Mouse (Mus musculus): ENCODE data around the gene Tm7sf3. TPM values are rescaled to one million over a fixed set of nuclear protein-coding genes. Genes with fewer than 3 reads are reported as not detected.

Gene Tm7sf3
- polyA plus RNA-seq (2015; fragmentation: Nextera tagmentation; extraction: Ambion mirVana), result 41.9 and 44.7 TPM in 2 replicates

DNA sequence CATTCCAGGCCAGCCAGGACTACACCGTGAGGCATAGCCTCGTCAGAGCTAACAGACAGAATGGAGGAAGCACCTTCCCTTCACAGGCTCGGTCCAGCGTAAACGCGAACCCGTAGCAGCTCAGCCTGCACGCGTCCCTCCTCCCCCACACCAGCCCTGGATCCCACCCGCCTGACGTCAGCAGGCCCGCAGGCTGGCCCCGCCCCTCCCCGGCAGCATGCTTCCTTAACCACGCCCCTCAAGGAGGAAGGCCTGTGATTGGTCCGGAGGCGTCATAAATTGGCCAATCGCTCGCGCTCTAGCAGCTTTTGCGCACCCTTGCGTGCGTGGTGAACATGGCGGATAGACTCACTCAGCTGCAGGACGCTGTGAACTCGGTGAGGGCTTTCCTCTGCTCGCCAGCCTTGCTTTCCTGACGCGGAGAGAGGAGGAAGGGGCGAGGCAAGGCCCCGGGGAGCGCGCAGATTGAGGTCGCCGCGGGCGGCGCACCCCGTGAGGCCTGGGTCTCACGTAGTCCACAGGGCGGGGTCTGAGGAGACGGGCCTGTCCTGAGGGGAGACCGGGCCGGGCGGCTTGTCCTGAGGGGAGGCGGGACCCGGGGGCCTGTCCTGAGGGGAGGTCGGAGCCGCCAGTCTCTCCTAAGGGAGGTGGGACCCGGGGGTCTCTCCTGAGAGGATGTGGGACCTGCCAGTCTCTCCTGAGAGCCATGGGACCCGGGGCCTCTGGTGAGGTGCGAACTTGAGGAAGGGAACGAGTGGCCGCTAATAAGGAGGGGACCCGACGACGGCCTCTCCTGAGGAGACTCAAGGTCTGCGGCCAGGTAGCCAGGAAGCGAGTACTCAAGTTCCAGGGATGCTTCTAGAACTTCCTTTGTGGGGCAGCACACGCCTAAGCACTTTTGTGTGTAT is at the start of gene Tm7sf3, which contains the start of gene Med21:
Tm7sf3 (minus strand) TSS at position 549 of the 908 bp plus-strand sequence.
Med21 (plus strand) TSS at position 272 of the 908 bp plus-strand sequence.
- no peaks in the 10 kb centered on the region for H3K9me3 ChIP-seq (ENCODE audit: low read length)
- peak within 1 kb of the TSS; percentile 95 for H3K27ac ChIP-seq (ENCODE audit: low read length)
- WGBS, result under 1% methylated on average over 49 of the region's 60 CpGs
- H3K4me1 ChIP-seq (ENCODE audit: insufficient read depth, low read length), result peaks cover 8% of the 10 kb centered on the region
- peak within 1 kb of the TSS; percentile 91 for H3K9ac ChIP-seq (replicated peaks; ENCODE audit: low read length)
- ATAC-seq (ENCODE audit: low FRiP score, low TSS enrichment), result peak; percentile 97
- no peaks in the 10 kb centered on the region for H3K27me3 ChIP-seq (ENCODE audit: insufficient read depth, low read length)
- peak within 1 kb of the TSS; percentile 93 for H3K4me3 ChIP-seq (ENCODE audit: low read length)
- no peaks in the 10 kb centered on the region for H3K36me3 ChIP-seq (ENCODE audit: insufficient read depth, low read length)
- H3K4me2 ChIP-seq (replicated peaks; ENCODE audit: low read depth, low read length), result peak within 1 kb of the TSS; percentile 78

DNA sequence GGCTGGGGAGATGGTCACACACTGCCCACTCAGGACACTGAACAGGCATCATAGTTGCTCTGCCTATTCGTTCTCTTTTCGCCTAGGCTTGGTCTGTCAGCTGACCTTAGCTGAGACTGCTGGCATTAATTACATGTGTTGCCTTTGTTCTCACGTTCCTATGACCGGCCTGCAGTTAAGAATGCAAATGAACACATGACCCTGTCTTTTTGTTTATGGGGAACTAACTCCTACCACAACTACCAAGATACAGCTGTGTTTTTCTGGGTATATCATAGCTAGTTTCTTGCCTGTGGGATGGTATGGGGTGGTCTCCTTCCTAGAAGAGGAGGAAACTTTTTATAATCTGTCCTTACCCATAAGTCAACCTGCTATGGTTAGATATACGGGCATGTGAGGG is 46.2 kb upstream of the Tm7sf3 start:
- Histone ChIP-seq H3K9me3 (ENCODE audit: low read length) (peaks cover 4% of the 10 kb centered on the region; the same call in 1 of the 2 replicates), H3K4me2 (replicated peaks; ENCODE audit: low read depth, low read length) (no peak overlapping the region), H3K27ac (ENCODE audit: low read length) (no peak overlapping the region), H3K27me3 (ENCODE audit: insufficient read depth, low read length) (no peaks in the 10 kb centered on the region), H3K9ac (replicated peaks; ENCODE audit: low read length) (no peak overlapping the region), H3K4me1 (ENCODE audit: insufficient read depth, low read length) (no peaks in the 10 kb centered on the region), H3K4me3 (ENCODE audit: low read length) (no peak overlapping the region), H3K36me3 (ENCODE audit: insufficient read depth, low read length) (no peaks in the 10 kb centered on the region)
- ATAC-seq (ENCODE audit: low FRiP score, low TSS enrichment), result no peak
- WGBS, result 87% methylated on average over 5 of the region's 5 CpGs

DNA sequence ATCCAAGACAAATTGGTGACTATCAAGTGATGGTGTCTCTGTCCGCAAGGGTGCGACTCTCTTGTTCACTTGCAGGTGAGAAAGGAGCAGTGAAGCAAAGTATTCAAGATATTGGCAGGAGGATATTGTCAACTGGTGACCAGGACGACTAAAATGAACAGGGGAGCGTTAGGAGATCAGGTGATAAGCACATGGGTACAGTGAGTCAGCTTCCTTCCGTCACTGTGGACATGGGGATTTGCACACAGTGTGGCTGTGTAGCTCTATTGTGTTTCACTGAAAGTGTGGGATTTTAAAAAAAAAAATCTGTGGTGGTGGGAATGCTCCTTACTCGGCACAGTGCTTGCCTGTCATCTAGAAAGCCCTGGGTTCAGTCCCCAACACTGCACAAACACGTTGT is 45.4 kb upstream of the Tm7sf3 start:
- Histone ChIP-seq H3K9ac (replicated peaks; ENCODE audit: low read length) (no peak overlapping the region), H3K4me1 (ENCODE audit: insufficient read depth, low read length) (no peaks in the 10 kb centered on the region), H3K27ac (ENCODE audit: low read length) (no peak overlapping the region), H3K27me3 (ENCODE audit: insufficient read depth, low read length) (no peaks in the 10 kb centered on the region), H3K9me3 (ENCODE audit: low read length) (peaks cover 4% of the 10 kb centered on the region; the same call in 1 of the 2 replicates), H3K4me3 (ENCODE audit: low read length) (no peak overlapping the region), H3K36me3 (ENCODE audit: insufficient read depth, low read length) (no peaks in the 10 kb centered on the region), H3K4me2 (replicated peaks; ENCODE audit: low read depth, low read length) (no peak overlapping the region)
- WGBS, result 87% methylated on average over 7 of the region's 7 CpGs
- no peak for ATAC-seq (ENCODE audit: low FRiP score, low TSS enrichment)

DNA sequence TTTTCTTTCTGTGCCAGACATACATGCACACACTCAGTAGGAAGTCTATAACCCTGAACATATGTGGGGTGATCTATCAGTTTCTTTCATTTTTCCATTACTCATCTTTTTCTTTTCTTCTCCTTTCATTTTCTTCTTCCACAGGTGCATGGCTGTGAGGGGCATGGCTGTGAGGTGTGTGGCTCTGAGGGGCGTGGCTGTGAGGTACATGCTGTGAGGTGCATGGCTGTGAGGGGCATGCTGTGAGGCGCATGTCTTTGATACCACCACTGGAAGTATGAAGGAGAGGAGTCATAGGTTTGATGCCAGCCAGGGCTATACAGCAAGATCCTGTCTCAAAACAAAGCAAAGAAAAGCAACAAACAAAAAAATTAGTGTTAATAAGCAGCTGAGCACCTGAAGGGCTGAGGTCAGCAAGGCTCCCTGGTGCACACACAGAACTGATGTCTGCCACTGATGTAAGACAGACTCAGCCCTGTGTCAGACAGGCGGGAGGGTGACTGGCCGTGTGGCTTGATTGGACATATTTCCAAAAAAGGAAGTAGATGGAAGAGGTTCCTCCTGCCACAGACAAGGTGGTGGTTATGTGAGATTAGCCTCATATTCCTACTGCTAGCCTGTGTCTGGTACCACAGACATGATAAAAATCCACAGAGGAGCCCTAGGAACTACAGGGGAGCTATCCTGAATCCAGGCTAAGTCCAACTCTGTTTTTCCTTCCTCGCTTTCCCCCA is 44.0 kb upstream of the Tm7sf3 start:
- Histone ChIP-seq H3K27ac (ENCODE audit: low read length) (no peak overlapping the region), H3K9me3 (ENCODE audit: low read length) (peaks cover 4% of the 10 kb centered on the region; the same call in 1 of the 2 replicates), H3K4me3 (ENCODE audit: low read length) (no peak overlapping the region), H3K4me2 (replicated peaks; ENCODE audit: low read depth, low read length) (no peak overlapping the region), H3K36me3 (ENCODE audit: insufficient read depth, low read length) (no peaks in the 10 kb centered on the region), H3K27me3 (ENCODE audit: insufficient read depth, low read length) (no peaks in the 10 kb centered on the region), H3K4me1 (ENCODE audit: insufficient read depth, low read length) (no peaks in the 10 kb centered on the region), H3K9ac (replicated peaks; ENCODE audit: low read length) (no peak overlapping the region)
- no peak for ATAC-seq (ENCODE audit: low FRiP score, low TSS enrichment)
- WGBS, result 75% methylated on average over 5 of the region's 5 CpGs

DNA sequence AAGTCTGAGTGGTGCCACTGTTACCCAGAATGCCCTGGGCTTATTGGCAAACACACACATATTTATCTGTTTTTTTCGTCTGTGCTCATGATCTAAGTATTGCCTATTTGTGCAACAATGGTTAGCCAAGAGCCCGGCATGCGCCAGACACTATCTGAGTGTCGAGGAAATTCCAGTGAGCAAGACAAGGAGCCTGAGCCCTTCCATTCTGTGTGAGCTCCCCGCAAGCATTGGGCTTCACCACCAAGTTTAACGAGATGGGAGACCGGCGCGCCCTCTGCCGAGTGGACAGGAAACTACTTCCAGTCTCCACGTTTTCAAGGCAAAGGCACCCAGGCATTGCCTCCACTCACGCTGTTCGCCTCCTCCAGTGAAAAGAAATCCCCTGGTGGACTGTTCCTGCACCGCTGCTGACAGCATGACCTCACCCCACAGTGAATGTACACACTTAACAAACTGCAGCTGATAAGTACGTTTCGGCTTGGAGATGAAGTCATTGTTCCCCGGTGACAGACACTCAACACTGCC is 43.2 kb upstream of the Tm7sf3 start:
- Histone ChIP-seq H3K4me2 (replicated peaks; ENCODE audit: low read depth, low read length) (no peak overlapping the region), H3K4me3 (ENCODE audit: low read length) (no peak overlapping the region), H3K27me3 (ENCODE audit: insufficient read depth, low read length) (no peaks in the 10 kb centered on the region), H3K9me3 (ENCODE audit: low read length) (peaks cover 4% of the 10 kb centered on the region; the same call in 1 of the 2 replicates), H3K36me3 (ENCODE audit: insufficient read depth, low read length) (no peaks in the 10 kb centered on the region), H3K9ac (replicated peaks; ENCODE audit: low read length) (no peak overlapping the region), H3K4me1 (ENCODE audit: insufficient read depth, low read length) (no peaks in the 10 kb centered on the region), H3K27ac (ENCODE audit: low read length) (no peak overlapping the region)
- no peak for ATAC-seq (ENCODE audit: low FRiP score, low TSS enrichment)
- WGBS, result 81% methylated on average over 17 of the region's 17 CpGs

DNA sequence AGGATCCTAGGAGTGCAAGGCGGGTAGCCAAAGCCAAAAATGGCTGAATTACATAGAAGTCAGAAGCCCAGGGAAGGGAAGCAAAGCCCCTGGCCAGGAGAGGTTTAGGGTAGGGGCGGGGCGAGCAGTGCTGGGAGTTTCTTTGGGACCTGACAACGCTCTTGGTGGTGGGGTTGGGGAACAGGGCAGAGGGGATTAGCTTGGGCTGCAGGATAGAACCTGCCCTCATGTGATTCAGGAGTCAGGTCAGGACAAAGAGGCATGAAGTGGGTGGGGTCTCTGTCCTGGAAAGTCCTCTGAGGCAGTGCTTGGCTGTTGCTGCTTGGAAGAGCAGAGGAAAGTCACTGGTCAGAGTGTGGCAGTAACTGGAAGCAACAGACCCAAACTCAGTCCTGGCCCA is 41.3 kb upstream of the Tm7sf3 start:
- Histone ChIP-seq H3K27ac (ENCODE audit: low read length) (no peak overlapping the region), H3K9me3 (ENCODE audit: low read length) (peaks cover 4% of the 10 kb centered on the region), H3K36me3 (ENCODE audit: insufficient read depth, low read length) (no peaks in the 10 kb centered on the region), H3K4me1 (ENCODE audit: insufficient read depth, low read length) (no peaks in the 10 kb centered on the region), H3K4me3 (ENCODE audit: low read length) (no peak overlapping the region), H3K9ac (replicated peaks; ENCODE audit: low read length) (no peak overlapping the region), H3K4me2 (replicated peaks; ENCODE audit: low read depth, low read length) (no peak overlapping the region), H3K27me3 (ENCODE audit: insufficient read depth, low read length) (no peaks in the 10 kb centered on the region)
- WGBS, result 73% methylated on average over 4 of the region's 4 CpGs
- ATAC-seq (ENCODE audit: low FRiP score, low TSS enrichment), result no peak

DNA sequence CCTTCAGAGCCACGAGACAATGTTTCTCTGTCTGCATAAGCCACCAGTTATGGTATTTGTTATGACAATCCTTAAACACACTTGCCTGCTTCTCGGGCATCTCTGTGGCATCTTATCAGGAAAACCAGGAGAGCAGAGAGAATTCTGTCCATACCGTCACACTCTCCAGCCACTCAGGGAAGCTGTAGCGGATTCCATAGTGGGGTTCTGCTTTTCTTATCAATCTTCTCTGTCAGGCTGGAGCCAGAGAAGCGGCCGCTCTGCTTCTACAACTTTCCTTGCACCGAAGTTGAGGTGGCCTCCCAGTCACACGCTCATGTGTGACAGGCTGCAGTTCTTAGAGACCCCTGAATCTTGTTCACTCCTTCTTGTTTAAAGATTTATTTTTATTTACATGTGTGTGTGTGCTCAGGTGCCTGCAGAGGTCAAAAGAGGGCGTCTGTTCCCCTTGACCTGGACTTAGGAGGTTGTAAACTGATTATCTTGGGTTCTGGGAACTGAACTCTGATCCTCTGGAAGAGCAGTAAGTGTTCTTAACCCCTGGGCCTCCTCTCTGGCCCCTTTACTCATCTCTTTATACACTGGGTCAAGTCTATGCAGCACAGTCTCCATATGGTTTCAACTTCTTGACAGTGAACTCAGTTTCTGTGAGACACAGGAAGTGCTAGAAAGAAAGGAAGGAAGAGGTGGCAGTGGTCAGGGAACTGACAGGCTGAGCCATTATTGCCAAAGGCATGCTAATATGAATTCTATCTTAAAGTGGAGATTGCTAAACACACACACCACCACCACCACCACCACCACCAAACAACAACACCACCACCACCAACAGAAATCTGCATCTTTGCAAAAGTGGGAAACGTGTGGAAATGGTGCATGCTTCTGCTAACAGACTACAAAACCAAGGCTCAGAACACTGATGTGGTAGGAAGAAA is 35.8 kb upstream of the Tm7sf3 start:
- H3K27ac ChIP-seq (ENCODE audit: low read length), result no peak overlapping the region
- no peak for ATAC-seq (ENCODE audit: low FRiP score, low TSS enrichment)
- H3K27me3 ChIP-seq (ENCODE audit: insufficient read depth, low read length), result no peaks in the 10 kb centered on the region
- WGBS, result 68% methylated on average over 10 of the region's 10 CpGs
- H3K4me1 ChIP-seq (ENCODE audit: insufficient read depth, low read length), result no peaks in the 10 kb centered on the region
- H3K9me3 ChIP-seq (ENCODE audit: low read length), result peaks cover 3% of the 10 kb centered on the region; the same call in 1 of the 2 replicates
- no peak overlapping the region for H3K4me2 ChIP-seq (replicated peaks; ENCODE audit: low read depth, low read length)
- no peak overlapping the region for H3K4me3 ChIP-seq (ENCODE audit: low read length)
- H3K36me3 ChIP-seq (ENCODE audit: insufficient read depth, low read length), result no peaks in the 10 kb centered on the region
- no peak overlapping the region for H3K9ac ChIP-seq (replicated peaks; ENCODE audit: low read length)

DNA sequence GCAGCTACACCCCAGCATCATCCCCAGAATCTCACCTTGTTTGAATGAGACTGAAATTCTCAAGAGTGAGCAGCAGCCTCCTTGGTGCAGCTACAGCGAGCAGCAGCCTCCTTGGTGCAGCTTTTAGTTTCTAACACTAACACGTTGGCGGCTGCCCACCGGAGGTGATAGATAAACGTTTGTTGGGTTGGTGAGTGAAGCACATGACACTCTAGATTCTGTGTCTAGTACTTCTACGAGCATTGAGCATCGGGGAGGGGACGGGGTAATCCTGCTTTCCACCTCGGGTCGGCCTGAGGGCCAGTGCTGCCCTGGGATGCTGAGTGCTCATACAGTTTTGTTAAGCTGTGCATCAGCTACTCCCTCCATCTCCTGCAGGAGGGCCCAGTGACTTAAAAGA is 34.3 kb upstream of the Tm7sf3 start:
- Histone ChIP-seq H3K9ac (replicated peaks; ENCODE audit: low read length) (no peak overlapping the region), H3K4me3 (ENCODE audit: low read length) (no peak overlapping the region), H3K36me3 (ENCODE audit: insufficient read depth, low read length) (no peaks in the 10 kb centered on the region), H3K27me3 (ENCODE audit: insufficient read depth, low read length) (no peaks in the 10 kb centered on the region), H3K27ac (ENCODE audit: low read length) (no peak overlapping the region), H3K4me2 (replicated peaks; ENCODE audit: low read depth, low read length) (no peak overlapping the region), H3K4me1 (ENCODE audit: insufficient read depth, low read length) (no peaks in the 10 kb centered on the region), H3K9me3 (ENCODE audit: low read length) (peaks cover 3% of the 10 kb centered on the region; the same call in 1 of the 2 replicates)
- no peak for ATAC-seq (ENCODE audit: low FRiP score, low TSS enrichment)
- 74% methylated on average over 10 of the region's 10 CpGs for WGBS

Measured in kidney, embryonic 16.5 days (tissue).